Mouse (Mus musculus) lung, postnatal 4 days (tissue): Measurements from ENCODE around the gene Kif15.

Experiments used
- DNase-seq, 2 experiments: peaks; one replicate each; pipeline ENCODE4 v3.0.0; 2021

Kif15 gene

DNA sequence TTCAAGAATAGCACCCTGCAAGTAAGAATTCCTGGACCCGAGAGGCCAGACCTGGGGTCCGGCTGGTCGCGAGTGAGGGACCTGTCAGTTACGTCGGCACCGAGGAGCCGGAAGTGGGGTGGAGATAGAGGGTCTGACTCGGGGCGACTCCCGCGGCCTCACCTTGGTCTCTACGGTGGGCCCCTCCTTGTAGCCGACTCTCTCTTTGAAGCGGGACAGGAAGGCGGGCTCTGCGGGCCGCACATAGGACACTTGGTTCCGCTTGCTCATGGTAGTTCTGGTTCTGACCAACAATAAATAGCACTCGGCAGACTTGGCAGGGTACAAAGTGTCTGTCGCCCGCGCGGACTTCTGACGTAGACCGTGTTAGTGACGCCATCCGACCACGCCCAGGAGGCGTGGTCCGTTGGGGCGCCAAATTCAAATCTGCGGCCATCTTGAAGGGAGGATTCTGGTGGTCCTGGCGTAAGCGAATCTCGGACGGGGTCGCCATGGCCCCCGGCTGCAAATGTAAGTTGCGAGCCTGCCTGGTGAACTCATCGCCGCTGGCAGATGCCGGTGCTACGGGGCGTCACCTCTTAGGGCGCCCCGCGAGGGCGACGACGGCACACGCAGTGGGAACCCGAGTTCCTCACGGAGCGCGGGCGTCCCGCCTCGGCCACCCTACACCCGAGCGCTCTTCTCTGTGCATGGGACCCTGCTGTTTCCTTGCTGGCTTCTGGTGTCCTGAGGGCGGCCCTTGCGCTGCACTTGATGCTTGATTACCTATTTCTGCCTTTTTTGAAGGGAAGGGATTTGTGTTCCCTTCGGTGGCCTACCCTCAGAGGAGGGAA lies at the start of gene Kif15, which contains the start of gene 1110059G10Rik:
TSS of gene Kif15 (plus strand) at position 404 of the 833 bp plus-strand sequence.
TSS of gene 1110059G10Rik (minus strand) at position 358 of the 833 bp plus-strand sequence.
- peak; percentile 93 to 95 for DNase-seq

DNA sequence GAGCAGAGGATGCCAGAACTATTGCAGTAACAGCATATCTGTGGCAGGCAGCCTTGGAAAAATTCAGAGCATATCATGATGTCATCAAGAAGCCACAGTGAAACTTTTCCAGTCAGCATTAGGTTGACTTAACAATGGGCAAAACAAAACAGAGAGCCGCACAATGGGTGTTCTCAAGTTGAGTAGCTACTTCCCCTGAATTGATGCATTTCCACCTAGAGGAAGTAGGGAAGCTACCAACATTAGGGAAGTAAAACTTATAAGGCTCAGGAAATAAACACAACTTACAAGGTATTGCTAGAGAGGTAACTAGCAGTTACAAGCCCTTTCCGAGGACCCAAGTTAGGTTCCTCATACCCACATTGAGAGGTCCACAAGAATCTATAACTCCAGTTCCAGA lies 49.8 kb upstream of the Kif15 start:
- DNase-seq, result no peak

DNA sequence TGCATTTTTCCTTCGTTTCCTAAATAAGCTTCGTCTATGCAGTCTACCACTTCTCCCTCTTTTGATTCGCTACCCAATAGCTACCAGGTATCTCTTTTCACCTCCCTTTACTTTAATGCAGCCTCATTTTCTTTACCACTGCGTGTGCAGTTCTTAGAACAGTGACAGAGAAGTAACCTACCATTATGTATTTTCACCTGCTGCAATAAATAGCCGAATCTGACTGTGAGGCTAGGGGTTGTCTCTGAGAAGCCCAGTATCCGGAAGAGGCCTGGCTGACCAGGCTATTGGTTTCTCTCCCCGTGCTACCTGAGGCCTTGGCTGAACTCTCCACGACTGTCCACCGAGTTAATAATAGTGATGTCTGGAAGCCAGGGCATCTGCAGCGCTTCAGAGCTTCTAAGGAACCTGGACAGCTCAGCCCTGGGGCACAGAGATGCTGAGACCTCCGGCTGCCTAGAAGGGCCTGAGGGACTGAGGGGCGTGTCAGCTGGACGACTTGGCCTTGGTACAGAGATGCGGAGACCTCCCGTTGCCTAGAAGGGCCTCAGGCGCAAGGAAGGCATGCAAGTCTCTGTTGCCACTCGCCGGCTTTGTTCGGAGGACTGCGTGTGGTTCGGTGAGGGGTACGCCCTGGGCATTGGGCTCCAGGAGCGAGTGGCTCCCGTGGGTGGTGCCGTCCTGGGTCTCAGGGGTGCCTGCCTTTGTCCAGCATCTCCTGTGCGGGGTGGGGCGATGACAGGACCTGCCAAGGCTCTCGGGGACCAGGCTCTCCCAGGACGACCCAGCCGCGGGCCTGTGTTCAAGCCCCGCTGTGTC lies 47.9 kb upstream of the Kif15 start:
- DNase-seq, result peak; percentile 74 to 80

DNA sequence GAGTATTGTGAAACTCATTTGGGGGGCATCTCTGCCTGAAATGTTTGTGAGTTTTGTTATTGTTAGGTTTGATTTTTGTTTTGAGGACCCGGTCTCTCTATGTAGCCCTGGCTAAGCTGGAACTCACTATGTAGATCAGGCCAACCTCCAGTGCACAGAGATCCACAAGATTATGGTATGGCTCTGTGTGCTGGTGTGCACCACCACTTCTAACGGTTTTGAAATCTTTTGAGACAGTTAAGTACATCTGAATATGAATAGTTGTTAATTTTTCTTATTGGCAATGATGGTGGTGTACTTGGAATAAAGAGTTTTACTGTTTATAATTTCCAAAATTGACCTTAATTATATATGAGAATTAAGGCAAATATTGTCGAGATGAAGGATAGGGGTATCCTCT lies 28.4 kb upstream of the Kif15 start:
- no peak for DNase-seq

DNA sequence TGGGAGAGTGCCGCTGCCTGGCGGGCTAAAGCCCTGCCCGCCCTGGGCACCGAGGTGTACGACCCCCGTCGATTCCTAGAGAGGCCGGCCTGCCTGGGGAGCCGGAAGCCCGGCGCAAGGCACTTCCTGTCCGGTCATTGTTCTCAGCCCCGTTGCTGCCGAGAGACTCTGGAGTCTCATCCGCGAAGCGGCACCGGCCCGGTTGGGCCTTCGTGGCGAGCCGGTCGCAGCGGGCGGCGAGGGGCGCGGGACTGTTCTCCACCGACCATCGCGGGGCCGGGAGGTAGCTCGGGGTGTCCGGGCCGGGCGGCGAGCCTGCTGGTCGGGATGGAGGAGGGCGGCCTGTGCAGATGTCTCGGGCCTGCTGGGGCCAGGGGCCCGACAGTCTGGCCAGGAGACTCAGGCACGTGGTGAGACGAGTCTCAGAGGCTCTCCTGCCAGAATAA lies 27.9 kb upstream of the Kif15 start, which contains the start of gene Zfp105:
TSS of gene Zfp105 (plus strand) at position 137 of the 446 bp plus-strand sequence.
- DNase-seq, result peak; percentile 83 to 87

DNA sequence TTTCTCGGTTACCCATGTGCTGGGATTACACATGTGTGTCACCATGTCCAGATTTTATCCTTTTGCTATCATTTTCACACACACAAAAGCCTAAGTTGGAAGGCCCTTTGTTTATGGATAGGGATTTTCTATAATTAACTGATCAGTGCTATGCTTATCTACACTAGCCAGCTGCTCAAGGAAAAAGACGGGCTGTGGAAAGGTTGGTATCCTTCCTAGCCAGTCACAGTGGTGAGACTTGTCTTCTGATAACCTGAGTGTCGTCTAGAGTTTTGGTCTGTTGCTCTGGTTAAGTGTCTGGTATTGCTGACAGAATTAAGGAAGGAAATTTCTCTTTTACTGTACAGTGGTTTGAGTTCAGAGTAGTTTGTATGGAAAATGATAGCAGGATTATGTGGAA lies 21.9 kb upstream of the Kif15 start:
- DNase-seq, result no peak

DNA sequence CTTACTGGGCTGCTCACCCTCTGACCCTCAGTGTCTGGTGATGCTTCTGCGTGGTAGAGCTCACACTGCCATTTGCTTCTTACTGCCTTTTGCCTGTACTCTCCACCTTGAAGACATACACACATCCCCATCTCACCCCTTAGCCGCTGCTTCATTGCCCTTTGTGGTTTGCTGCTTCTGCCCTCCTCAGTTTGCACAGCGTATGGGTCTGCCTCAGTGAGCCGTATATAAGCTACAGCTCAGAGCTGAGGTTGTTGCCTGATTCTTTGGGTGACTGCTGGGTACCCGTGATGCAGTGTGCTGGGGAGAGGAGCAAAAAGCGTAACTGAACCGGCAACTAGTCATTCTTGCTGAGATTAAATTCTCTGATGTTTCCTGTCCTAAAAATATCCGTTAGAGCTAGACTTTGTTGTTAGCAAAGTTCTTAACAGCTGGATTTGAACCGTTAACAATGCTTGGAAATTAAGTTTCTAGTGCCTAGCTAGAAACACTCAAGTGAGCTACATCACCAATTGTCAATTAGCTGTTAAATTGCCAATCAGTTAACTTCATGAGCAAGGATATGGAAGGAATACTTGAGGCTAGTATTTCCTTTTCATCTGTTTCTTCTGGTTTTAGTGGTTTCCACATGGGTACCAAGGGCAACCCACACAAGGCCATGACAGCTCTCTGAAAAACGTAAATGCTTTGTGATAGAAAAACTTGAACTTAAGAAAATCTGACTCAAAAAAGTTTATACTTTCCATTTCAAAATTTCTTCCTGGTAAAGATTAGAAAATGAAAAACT lies 47.8 kb downstream of the Kif15 start:
- DNase-seq, result no peak

DNA sequence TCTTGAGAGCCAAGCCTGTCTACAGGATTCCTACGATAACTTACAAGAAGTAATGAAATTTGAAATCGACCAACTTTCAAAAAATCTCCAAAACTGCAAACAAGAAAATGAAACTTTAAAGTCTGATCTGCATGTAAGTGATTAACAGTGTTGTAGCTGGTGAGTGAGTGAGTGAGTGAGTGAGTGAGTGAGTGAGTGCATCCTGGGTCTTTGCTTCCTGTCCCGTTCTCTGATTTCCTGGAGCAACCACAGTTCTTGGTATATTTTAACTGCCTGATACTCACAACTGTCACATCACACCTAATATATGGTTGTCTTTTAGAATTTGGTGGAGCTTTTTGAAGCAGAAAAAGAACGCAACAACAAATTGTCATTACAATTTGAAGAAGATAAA lies 48.3 kb downstream of the Kif15 start:
- DNase-seq, result no peak

DNA sequence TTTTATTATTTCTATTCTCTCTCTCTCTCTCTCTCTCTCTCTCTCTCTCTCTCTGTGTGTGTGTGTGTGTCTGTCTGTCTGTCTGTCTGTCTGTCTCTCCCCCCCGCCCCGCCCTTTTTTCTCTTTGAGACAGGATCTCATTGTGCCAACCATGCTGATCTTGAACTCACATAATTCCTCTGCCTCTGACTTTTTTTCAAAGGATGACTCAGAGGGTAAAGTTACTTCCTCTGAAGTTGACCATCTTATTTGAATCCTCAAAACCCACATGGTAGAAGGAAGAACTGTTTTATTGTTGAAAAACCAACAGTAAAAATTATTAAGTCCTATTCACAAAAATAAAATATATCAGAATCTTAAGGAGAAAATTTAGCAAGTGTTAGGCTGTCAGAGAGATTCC lies 53.9 kb downstream of the Kif15 start:
- no peak for DNase-seq

DNA sequence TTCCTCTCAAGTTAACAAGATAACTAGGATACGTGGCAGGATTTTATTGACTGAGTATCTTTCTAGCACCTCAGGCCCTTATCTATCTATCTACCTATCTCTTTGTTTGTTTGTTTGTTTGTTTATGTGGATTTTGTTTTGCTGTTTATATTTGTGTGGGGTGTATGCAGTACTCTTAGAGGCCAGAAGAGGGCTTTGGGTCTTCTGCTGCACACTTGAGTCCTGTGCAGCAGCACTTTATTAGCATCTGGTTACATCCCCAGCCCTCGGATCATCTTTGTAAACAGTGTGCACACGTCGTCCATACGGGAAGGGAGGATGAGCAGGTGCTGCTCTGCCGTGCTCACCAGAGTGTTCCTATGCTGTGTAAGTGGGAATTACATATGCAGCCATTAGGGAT lies 55.2 kb downstream of the Kif15 start:
- no peak for DNase-seq

DNA sequence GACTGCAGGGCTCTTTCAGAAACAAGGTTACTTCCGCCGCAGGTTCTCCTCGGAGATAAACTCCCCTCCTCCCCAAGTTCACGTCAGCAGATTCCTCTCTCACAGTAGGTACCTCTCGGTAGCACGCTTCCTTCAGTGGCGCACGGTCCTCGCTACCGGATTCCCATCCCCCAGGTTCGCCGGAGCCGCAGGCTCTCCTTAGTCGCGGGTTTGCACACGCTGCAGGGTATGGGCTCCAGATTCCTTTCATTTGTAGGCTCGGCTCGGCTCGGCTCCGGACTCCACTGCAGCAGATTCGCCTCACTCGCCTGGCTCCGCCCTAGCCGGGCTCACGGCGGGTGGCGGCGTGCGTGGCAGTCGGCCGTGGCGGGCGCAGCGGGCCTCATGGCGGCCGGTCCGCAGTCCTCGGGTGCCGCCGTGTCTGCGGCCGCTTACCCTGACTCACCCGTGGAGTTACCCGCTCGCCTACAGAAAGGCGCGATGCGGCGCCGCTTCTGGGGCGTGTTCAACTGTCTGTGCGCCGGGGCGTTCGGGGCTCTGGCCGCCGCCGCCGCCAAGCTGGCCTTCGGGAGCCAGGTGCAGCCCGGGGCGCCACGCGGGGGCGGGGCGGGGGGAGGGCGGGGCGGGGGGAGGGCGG lies 70.3 kb downstream of the Kif15 start, which contains the start of gene Tmem42:
TSS of gene Tmem42 (plus strand) at position 332 of the 637 bp plus-strand sequence.
- DNase-seq, result peak; percentile 89 to 94

DNA sequence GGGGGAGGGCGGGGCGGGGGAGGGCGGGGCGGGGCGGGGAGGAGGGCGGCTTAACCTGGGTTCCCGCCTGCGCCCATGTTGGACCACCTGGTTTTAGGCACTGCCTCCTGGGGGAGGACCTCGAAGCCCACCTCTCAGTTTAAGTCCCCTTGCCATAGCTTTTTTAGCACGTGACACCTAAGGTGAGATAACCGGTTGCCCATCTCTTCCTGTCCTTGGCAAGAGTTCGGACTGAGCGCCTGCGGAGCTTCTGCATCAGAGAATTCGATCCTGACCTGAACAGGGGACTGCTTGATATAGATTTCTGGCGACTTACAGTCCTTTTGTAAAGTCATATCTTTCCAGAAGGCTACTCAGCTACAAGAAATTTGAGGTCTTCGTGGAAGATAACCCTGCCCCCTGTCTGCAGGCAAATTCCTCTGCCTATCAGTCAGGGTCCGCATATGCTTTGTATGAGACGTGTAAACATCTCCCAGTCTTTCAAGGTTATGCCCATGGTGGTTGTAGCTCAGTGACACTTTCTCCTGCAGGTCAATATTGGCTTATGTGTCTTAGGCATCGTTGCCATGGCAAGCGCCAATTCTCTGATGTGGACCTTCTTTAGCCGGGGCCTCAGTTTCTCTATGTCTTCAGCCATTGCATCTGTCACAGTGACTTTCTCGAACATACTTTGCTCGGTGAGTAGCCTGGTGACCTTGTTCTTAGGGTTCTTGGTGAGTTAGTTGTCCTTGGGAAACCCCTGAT lies 71.0 kb downstream of the Kif15 start:
- DNase-seq, result no peak

DNA sequence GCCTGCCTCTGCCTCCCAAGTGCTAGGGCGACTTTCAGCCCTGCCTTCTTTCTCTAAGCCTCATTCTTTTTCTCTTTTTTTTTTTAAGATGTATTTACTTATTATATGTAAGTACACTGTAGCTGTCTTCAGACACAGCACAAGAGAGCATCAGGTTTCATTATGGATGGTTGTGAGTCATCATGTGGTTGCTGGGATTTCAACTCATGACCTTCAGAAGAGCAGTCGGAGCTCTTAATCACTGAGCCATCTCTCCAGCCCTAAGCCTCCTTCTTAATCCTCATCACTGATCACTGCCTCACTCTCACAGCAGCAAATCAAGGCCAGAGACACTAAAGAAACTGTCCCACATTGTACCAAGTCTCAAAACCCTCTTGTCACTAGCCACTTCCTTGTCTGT lies 73.4 kb downstream of the Kif15 start:
- DNase-seq, result no peak

DNA sequence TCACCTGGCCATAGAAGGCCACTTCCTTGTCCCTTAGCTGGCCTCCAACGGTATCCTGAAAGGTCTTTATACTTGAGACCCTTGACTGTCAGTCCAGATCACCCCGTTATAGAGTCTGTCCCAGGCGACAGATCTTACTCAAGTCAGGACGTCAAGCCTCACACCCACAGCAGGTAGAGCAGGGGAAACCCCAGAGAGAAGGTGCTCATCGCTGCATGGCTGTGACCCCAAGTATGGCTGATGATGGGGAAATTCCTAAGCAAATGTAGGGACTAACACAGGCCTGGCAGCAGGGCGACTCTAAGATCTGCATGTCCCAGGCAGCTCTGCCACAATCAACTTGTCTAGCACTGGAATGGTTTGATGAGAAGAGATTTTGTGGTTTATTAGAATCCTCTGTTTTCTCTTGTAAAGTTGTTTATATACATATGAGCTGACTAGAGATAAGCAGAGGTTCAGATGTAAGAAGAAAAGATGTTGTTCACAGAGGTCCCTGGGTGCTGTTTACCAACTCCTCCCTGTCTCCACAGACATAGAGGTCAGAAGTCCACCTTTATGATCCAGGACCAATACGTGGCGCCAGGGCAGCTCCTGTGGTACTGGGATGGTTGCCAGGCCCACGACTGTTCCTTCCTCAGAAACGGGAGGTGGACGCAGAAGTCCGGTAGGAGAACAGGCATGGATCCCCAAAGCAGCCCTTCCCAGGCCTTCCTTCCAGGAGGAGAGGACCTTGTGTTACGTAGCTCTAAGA lies 80.8 kb downstream of the Kif15 start:
- no peak for DNase-seq

DNA sequence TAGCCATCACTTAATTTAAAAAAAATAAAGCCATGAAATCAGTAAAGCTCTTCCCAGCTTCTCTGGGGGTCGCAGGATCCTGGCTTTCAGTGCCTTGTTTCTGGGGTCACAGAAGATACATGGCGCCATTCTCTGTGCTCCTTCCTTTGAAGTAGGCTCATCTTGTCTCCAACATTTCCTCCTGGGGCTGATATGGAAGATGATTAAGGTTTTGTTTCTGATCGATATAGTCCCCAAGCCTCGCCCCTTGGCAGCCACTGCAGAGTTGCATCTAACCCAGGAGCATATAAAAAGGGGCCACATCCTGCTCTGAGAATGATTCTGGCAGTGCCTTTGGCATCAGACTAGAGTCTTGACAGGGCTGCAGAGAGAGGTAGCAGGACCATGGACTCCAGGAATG lies 83.6 kb downstream of the Kif15 start, which contains the start of gene Tgm4:
TSS of gene Tgm4 (plus strand) at position 301 of the 400 bp plus-strand sequence.
- DNase-seq, result no peak

DNA sequence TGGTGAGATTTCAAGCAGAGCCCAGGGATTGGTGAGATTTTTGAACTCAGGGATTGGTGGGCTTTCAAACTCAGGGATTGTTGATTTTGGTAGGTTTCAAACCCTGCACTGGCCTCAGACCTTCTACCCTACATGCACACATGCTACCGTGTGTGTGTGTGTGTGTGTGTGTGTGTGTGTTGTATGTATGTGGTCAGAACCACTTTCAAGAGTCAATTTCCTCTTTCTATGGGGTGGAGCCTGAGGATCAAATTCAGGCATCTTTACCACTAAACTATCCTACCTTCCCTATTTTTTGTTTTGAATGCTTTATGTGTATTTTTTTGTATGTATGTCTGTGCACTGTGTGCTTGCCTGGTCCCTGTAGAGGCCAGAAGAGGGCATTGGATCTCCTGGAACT lies 96.8 kb downstream of the Kif15 start:
- DNase-seq, result no peak

DNA sequence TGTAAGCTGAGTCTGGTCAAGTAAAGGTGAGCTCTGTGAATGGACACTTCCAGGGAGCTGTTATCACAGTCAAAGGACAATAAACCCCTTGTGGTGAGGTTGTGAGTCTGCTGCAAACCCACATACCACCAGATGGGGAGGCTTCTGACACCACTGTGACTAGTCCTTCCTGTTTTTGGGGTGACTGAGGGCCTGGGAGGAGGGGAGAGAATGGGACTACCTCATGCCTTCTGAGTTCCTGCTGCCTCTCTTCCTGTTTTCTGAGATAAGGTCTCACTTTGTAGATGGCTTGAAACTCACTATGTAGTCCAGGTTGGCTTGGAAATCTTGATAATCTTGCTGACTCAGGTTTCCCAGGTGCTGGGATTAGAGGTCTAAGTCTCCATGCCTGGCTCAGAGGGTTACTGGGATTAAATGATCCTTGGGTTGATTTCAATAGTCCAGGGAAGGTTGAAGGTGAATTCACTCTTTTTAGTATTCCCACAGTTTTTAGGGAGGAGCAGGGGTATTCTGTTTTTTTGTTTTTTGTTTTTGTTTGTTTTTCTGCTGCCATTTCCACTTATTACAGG lies 108.0 kb downstream of the Kif15 start:
- peak in 1 of 2 experiments; percentile 21 for DNase-seq

DNA sequence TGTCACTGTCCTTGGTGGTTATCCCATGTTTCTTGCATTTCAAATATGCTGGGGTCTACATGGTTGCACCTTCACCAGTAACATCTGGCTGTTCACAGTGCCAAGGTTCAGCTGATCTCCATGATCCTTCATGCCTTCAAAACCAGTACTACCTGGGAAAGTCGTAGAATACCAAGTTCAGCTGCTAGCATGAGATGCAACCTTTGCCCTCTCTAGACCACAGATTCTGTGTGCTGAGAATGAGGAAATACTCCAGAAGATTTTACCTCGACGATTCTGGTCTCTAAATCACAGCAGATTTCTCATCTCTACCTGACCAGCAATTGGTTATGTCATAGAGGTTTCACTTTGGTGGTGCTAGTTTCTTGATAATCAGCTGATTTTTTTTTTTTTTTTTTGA lies 109.3 kb downstream of the Kif15 start:
- no peak for DNase-seq
